Mouse (Mus musculus): ENCODE data around the gene Hsbp1.

Gene Hsbp1

DNA sequence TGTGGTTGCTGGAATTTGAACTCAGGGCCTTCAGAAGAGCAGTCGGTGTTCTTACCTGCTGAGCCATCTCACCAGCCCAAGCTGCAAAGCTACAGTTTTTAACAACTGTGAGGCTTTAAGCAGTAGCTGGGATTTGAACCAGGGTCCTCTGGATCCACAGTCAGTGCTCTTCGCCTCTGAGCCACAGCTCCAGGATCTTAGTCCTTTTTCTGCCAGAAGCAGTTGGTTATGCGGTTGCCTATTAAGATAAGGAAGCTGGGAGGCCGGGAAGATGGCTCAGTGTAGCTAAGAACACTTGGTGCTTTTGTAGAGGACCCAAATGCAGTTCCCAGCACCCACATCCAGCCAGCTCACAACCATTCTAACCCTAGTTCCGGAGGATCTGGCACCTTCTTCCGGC is 42.7 kb downstream of the Hsbp1 start:
- DNase-seq (ENCODE audit: extremely low spot score, low spot score): no peak

DNA sequence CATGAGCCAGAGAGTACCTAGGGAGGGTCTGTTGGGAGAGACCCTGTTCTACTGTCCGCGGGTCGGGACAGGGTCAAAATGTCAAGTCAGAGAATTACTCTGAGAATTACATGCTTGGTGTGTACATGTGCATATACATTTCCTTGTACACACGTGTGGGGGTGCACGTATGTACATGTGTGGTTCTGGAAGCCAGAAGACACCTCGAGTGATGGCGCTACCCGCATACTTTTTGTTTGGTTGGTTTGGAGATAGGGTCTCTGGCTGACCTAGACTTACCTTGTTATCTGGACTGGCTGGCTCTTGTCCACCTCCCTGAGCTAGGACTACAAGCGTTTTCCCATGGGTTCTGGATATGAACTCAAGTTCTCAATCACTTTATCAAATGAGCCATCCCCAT is 49.8 kb downstream of the Hsbp1 start:
- DNase-seq (ENCODE audit: extremely low spot score, low spot score): no peak

- peak; percentile 92 for DNase-seq (ENCODE audit: extremely low spot score, low spot score)
Observed at GRCm38 (mm10) chr8:119394524-119395026, 50.3 kb downstream of the Hsbp1 start, which contains the start of gene Mlycd. TSS of gene Mlycd (plus strand) at chr8:119394878.

GRCm38 (mm10) chr8:119395072-119395950 is 51.0 kb downstream of the Hsbp1 start:
- DNase-seq (ENCODE audit: extremely low spot score, low spot score): peak; percentile 22
